Mouse (Mus musculus) thymus, adult 2 months (tissue): ENCODE results near the gene Alkbh2.

Experiments used
- CTCF ChIP-seq: fragments of 200-500 bp; IDR thresholded peaks from 2 replicates; pipeline ENCODE4 v1.5.1; 2012; ENCODE audit warnings: mild to moderate bottlenecking, control low read depth, low read length, moderate library complexity, borderline replicate concordance; ENCODE audit not compliant: control insufficient read depth, poor library complexity, insufficient read depth; ENCODE audit errors: extremely low read depth
- POLR2A ChIP-seq: fragments of 200-500 bp; IDR thresholded peaks from 2 replicates; pipeline ENCODE4 v1.6.1; 2012; ENCODE audit warnings: mild to moderate bottlenecking, low read length, control low read depth, moderate library complexity; ENCODE audit not compliant: control insufficient read depth, poor library complexity, insufficient read depth; ENCODE audit errors: extremely low read depth

GRCm38 (mm10) chr5:114147043-114147972 lies 19.3 kb upstream of the Alkbh2 start:
- TF ChIP-seq CTCF (no peak), POLR2A (no peak)
